Mouse (Mus musculus) layer of hippocampus, postnatal 25 days (tissue): ENCODE measurements around the gene Dcpp3. TPM values are rescaled to one million over a fixed set of nuclear protein-coding genes. Genes with fewer than 3 reads are reported as not detected.

Experiments used
- DNase-seq, 2 experiments: peaks; one replicate each; pipeline ENCODE4 v3.0.0; 2022; ENCODE audit warnings: mixed read lengths in 2 of 2, low spot score in 1 of 2; ENCODE audit errors: extremely low spot score in 1 of 2
- total RNA-seq, 2 experiments: library from RNA; stranded (reverse); gene quantifications; 2 replicates each; pipeline ENCODE4 v1.2.3; 2021

Gene Dcpp3
- total RNA-seq, 2 experiments from 2014 or later, result not detected

DNA sequence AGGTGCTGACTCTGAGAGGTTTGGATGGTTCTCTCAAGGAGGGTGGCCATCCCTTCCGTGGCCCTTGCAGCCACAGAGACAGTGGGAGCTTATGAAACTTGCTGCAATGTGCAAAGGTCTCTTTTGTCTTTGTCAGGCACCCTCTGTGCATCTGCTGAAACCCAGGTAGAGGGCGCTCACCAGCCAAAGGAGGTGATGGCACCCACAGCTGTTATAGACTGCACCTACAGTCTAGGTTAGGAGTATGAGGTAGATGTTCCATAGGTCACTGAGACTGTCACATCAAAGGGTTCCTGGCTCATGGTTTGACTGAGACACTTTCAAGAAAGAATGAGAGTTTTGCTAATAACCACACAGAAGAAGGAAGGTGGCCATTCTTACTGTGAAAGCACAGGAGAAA lies 51.5 kb downstream of the Dcpp3 start:
- no peak for DNase-seq

Other genes starting within 250 kb of the Dcpp3 start
- gene Hcfc1r1, start 243.9 kb upstream of the Dcpp3 start, total RNA-seq, result 100 to 1,000 TPM; 119 to 129 TPM
- 10 to 100 TPM in 1 of 2 experiments, 1 to 10 TPM in 1; 9.0 to 10.1 TPM for gene Thoc6, start 243.6 kb upstream of the Dcpp3 start, total RNA-seq
- gene Tnfrsf12a, start 240.0 kb upstream of the Dcpp3 start, total RNA-seq, result 1 to 10 TPM; 5.8 to 8.8 TPM
- not detected for gene Cldn6, start 238.2 kb upstream of the Dcpp3 start, total RNA-seq
- gene Cldn9, start 233.4 kb upstream of the Dcpp3 start, total RNA-seq, result not detected
- gene 1520401A03Rik, start 194.7 kb upstream of the Dcpp3 start, total RNA-seq, result under 1 TPM; 0.17 to 0.61 TPM
- gene Pkmyt1, start 191.1 kb upstream of the Dcpp3 start, total RNA-seq, result 1 to 10 TPM; 2.7 to 3.7 TPM
- gene Paqr4, start 176.6 kb upstream of the Dcpp3 start, total RNA-seq, result 10 to 100 TPM; 55.1 to 58.7 TPM
- under 1 TPM; 0.28 to 0.49 TPM for gene Kremen2, start 171.6 kb upstream of the Dcpp3 start, total RNA-seq
- gene Flywch1, start 145.9 kb upstream of the Dcpp3 start, total RNA-seq, result 100 to 1,000 TPM; 263 to 298 TPM
- gene Flywch2, start 131.4 kb upstream of the Dcpp3 start, total RNA-seq, result 10 to 100 TPM; 11.3 to 18.4 TPM
- 100 to 1,000 TPM; 400 to 605 TPM for gene Srrm2, start 126.9 kb upstream of the Dcpp3 start, total RNA-seq
- gene Elob, start 88.3 kb upstream of the Dcpp3 start, total RNA-seq, result 100 to 1,000 TPM; 381 to 387 TPM
- not detected for gene Prss33, start 81.4 kb upstream of the Dcpp3 start, total RNA-seq
- gene Prss32, start 73.6 kb upstream of the Dcpp3 start, total RNA-seq, result not detected
- gene Prss41, start 73.3 kb upstream of the Dcpp3 start, total RNA-seq, result 1 to 10 TPM; 1.8 to 2.0 TPM
- not detected for gene Prss21, start 49.4 kb upstream of the Dcpp3 start, total RNA-seq
- not detected for gene Dcpp1, start 36.6 kb upstream of the Dcpp3 start, total RNA-seq
- not detected for gene Dcpp2, start 36.6 kb upstream of the Dcpp3 start, total RNA-seq
- gene Sbp, start 24.2 kb downstream of the Dcpp3 start, total RNA-seq, result not detected
- gene Sbpl, start 37.8 kb downstream of the Dcpp3 start, total RNA-seq, result not detected
- gene Prss30, start 63.1 kb downstream of the Dcpp3 start, total RNA-seq, result under 1 TPM in 1 of 2 experiments, not detected in 1; 0.23 TPM
- gene Prss22, start 80.6 kb downstream of the Dcpp3 start, total RNA-seq, result not detected
- not detected for gene Prss27, start 120.7 kb downstream of the Dcpp3 start, total RNA-seq
- gene Kctd5, start 156.0 kb downstream of the Dcpp3 start, total RNA-seq, result 10 to 100 TPM; 30.7 to 34.9 TPM
- 100 to 1,000 TPM; 102 to 108 TPM for gene Pdpk1, start 233.5 kb downstream of the Dcpp3 start, total RNA-seq
- 10 to 100 TPM; 36.3 to 38.4 TPM for gene Amdhd2, start 246.3 kb downstream of the Dcpp3 start, total RNA-seq